Mouse (Mus musculus): Measurements from ENCODE around the gene Vipr1. TPM values are rescaled to one million over a fixed set of nuclear protein-coding genes. Genes with fewer than 3 reads are reported as not detected.

The Vipr1 gene
- total RNA-seq, 2 experiments from 2014 or later = 1.1 to 3.9 TPM

DNA sequence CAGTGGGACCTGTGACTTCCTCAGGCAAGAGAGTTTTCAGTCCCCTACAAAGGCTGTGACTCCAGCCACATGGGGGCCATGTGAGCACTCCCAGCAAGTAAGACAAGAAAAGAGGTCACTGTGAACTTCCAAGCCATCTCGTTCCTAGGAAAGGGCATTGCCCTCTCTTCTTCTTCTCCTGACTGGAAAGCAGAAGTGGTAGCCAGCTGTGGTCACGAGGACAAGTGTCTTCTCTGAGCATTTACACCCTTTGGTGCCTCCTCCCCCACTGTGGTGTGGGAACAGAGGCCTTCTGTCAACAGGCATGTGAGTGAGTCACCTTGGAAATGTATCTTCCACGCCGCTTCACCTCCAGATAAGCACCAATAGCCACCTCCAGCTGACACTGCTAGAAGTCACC is 10.6 kb upstream of the Vipr1 start:
- intact Hi-C loops (cut with DNase I) = no loop called here
- peak in 1 of 2 experiments; percentile 18 for DNase-seq

DNA sequence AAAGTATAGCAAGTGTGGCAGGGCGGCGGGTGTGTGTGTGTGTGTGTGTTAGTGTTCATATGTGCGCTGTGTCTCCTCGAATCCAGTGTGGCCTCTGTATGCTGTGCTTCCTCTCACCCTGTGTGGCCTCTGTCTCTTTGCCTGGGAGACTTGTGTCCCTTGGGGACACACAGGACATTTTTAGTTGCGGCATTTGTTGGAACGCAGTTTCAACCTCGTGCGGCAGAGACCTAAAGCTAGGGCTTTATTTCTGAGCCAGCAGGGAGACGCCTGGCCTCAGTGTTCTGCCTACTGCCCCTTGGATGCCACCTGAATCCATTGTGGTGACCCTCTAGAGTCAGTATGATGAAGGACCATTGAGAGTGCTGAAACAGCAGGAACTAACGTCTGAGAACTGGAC is 9.6 kb upstream of the Vipr1 start:
- no peak for DNase-seq
- intact Hi-C loops (cut with DNase I) = no loop called here

DNA sequence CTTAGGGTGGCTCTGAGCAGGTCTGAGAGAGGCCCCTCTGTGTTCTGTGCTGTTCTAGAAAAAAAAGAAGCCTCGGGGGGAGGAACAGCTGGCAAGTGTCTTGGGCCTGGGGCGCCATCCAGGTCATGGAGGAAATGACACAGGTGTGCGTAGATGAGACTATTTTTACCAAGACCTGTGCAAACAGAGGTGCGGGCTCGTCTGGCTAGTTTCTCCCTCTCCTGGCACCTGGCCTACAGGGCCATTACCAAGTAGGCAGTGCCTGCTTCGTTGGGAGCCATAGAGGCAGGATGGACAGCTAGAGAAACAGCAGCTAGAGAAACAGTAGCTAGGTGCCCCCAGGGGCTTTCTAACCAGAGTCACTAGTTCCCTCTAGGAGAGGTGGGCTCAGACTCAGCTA is 9.2 kb upstream of the Vipr1 start:
- intact Hi-C loops (cut with DNase I) = no loop called here
- no peak for DNase-seq

DNA sequence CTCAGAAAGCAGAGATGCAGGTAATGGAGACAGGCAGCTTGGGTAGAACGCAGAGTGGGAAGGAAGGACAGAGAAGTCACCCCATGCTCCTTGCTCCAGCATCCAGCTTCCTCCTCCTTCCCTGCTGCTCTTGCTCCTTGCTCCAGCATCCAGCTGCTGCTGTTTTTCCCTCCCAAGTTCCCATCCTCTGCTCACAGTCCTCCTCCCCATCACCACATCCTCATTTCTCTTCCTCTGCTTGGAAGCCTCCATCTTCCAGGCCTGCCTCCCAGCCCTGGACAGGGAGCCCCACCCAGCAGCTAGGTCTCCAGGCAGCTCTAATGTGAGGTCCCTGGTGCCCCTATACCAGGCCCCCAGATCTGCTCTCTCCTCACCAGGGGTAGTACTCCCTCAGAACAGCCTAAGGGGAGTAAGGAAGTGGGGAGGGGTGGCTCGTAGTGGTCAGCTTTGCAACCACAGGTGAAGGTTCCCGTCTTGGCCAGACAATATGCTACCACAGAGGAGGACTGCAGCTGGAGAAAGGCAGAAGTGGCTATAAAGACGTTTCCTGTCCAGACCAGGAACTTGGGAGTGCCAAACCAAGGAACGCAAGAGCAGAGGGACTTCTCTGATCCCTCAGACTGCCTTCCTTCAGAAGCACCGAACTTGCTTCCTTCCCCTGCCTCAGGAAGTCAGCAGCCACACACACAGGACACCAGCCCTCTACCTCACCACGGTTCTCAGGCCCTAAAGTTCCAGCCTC is 6.5 kb upstream of the Vipr1 start:
- peak in 1 of 2 experiments; percentile 31 for DNase-seq
- intact Hi-C loops (cut with DNase I) = no loop called here

DNA sequence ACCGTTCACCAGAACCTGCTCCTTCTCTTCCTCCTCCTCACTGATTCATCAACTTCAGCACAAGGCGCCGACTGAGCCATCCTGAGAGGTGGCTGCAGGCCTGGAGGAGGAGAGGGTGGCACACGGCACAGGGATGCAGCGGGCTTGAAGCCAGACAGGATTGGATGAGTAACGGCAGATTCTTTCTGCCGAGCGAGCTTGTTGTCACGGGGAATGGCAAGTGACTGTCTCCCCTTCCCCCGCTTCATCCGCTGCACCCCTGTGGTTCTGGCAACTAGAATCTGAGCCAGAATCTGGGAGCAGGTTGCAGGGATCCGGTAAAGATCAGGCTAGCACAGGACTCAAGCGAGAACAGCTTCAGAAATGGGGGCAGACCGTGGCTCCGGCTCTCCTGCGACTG is 2.7 kb upstream of the Vipr1 start:
- intact Hi-C loops (cut with DNase I) = no loop called here
- DNase-seq = no peak

DNA sequence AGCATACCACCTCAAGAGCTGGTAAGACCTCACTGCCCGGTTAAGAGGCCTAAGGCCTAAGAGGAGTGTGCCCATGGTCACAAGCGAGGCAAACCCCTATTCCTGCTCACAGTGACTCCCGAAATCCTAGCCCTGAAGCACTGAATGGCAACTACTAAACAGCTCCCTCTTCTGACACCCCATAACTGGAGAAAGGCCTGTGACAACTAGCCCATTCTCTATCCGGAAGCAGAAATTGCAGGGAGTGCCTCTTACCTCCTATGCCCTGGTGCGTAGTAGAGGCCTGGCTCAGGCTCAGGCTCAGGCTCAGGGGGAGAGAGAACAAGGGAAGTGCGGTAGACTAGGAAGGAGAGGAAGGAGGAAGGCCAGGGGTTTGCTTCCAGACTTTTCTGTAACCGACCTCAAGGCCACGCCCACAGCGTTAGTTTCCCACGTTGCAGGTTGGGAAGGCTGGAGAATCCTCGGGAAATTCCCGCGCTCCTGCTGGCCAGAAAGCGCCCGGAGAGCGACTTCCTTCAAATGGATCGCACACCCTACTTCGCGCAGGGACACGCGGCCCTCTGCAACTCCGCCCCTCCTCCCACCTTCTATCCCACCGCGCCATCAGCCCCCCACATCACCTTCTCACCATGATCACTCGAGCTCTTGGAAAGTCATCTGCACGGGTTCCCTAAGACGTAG is 1.1 kb upstream of the Vipr1 start:
- peak in 1 of 2 experiments; percentile 16 for DNase-seq

DNA sequence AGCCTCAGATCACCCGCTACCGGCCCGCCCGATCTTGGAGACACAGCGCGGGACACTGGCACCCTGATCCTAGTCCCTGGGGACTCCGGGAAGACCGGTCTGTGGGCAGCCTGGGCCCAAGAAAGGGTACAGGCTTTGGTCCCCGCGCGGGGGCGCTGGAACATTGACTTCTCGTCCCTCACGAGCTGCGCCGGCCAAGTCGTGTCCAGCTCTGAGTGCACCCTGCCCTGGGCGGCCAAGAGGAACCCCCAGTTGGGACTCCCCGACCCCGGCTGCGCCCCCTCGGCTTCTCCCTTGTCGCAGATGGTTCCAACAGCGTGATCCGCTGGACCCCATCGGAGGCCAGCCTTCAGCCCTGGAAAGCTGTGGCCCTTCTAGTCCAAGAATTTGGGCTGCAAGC is 515 bp upstream of the Vipr1 start, which contains the start of gene Lyzl4:
Gene Lyzl4, minus strand, starts transcription at position 96 of the 400 bp plus-strand sequence.
- DNase-seq = peak; percentile 81 to 82
- intact Hi-C loops (cut with DNase I) = loop anchor here (2.0 kb wide), 2 partner anchors 27 to 37 kb away; no protein-coding TSS in a partner anchor

More for the DNA sequence above, 1.1 kb upstream of the Vipr1 start:
- intact Hi-C loops (cut with DNase I) = no loop called here

DNA sequence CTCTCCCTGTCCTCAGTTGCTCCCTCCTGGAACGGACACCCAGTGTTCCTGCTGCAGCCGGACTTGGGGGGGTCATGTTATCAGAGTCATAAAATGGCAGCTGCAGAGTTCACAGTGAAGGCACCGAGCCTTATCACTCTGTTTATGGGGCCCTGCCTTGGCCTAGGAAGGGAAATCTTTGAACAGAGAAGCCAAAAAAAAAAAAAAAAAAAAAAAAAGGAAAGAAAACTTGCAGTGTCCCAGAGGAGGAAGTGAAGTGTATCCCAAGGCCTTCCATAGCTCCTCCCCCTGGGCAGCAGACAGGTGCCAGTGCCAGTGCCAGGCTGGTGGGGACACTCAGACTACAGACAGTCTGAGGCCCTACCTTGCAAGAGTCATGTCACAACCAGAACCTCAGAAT is 2.3 kb downstream of the Vipr1 start:
- DNase-seq = no peak
- intact Hi-C loops (cut with DNase I) = no loop called here

DNA sequence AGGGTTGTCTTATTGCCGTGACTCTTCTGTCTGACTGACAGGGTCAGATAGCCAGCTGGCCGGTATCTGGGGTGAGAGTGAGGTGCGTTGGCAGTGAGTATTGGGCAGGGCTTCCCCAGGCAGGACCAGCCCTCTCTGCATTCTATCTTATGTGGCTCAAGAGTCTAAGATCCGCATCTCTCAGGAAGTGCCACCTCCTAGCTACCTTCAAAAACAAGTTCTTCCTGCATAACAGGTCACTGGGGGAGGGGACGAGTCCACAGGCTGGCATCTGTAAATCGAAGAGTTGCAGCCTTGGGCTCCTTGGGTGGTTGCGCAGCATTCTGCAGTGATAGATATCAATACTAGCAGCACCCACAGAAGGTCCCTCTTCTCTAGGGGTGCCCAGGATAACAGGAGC is 4.5 kb downstream of the Vipr1 start:
- no peak for DNase-seq
- intact Hi-C loops (cut with DNase I) = no loop called here

DNA sequence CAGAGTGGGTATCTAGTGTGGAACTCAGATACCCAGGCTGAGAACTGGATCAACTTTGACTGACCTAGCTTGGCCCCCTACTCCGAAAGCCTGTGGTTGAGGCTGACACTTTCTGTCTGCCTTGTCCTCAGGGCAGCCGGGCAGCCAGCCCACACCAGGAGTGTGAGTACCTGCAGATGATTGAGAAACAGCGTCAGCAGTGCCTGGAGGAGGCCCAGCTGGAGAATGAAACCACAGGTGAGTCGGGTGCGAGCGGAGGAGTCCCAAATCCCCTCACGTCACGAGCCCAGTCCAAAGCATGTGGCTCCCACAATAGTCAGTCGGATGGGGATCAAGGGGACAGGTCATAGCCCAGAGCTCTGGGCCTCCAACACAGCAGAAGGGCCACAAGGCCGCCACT is 11.2 kb downstream of the Vipr1 start:
- intact Hi-C loops (cut with DNase I) = no loop called here
- DNase-seq = no peak

DNA sequence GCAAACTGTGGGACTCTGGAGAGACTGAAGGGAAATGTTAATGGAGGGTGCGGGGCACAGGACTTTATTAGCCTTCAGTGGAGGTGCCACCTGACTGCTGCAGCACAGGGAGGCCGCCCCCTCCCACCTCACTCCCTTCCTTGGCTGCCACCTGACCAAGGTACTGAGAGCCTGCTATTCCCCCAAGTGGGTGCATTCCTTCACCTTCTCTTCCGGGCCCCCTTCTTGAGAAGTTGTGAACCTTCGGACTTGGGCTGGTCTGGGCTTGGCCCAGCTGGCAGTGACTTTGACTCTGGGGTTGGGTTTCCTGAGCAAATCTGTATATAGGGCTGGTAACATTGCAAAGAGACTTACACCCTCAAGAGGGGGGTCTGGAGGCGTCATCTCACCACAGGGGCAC is 13.8 kb downstream of the Vipr1 start:
- intact Hi-C loops (cut with DNase I) = no loop called here
- DNase-seq = no peak

DNA sequence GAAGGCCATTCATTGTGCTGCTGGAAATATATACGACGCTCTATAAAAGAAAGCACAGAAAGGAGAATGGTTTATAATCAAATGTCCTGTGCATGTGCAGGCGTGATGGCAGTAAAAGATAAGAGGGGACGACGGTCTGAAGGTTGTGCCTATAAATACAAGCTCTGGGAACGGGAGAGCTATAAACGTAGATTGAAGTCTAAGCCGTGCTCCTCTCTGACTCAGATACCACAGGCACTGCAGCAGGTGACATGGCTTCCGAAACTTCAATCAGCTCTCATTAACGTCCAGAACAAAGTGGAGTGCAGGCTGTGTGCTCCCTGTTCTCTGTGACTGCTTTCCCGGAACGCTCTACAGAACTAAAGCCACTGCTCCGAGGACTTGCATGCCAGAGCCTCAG is 14.6 kb downstream of the Vipr1 start:
- DNase-seq = no peak
- intact Hi-C loops (cut with DNase I) = no loop called here

DNA sequence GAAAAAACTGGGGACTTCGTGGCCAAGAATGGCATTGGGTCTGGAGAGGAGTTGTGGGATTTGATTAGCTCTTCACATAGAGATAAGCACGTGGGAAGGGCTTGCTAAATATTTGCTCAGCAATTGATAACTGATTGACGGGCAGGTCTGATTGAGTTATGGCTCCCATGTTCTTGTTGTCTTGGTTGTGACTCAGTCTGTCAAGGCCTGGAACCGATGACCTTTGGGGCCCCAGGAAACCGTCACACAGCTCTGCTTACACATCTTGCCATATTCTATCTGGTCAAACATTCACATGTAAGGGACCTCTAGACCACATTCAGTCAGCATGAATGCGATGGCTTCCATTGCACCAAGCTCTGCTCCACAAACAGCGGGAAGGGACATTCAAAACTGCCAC is 15.7 kb downstream of the Vipr1 start:
- no peak for DNase-seq
- intact Hi-C loops (cut with DNase I) = no loop called here

DNA sequence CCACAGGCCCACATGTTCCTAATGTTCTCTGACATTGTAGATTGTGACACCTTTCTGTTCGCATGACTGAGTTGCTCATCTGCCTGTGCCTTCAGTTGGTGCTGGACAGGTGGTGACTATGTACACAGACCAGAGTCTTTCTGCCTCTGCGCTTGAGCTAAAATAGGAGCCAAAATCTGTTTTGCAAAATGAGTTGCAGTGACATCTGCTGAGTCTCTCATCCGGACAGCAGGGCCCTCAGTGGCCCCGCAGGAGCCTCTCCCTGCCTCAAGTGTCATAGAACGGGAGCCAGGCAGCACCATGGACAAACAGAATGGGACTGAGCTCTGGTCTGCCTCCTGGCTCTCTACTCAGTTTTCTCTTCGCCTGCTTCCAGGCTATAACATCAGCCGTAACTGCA is 17.3 kb downstream of the Vipr1 start:
- no peak for DNase-seq
- intact Hi-C loops (cut with DNase I) = no loop called here

DNA sequence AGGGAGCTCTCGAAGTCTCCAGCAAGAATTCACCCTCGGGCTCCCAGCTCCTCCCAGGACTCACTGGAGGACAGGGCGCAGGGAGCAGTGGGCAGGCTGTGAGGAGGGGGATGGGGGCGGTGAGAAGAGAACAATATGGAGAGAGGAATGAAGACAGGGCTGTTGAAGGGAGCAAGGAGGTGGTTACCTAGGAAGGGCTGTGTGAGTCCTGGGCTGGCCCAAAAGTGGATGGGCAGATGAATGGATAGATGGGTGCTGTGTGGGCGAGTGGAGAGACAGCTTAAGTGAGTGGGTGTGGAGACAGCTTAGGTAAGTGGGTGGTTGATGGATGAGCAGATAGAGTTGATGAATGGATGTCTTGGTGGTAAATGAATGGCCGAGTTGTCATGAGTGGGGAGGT is 21.0 kb downstream of the Vipr1 start:
- intact Hi-C loops (cut with DNase I) = no loop called here
- DNase-seq = no peak

DNA sequence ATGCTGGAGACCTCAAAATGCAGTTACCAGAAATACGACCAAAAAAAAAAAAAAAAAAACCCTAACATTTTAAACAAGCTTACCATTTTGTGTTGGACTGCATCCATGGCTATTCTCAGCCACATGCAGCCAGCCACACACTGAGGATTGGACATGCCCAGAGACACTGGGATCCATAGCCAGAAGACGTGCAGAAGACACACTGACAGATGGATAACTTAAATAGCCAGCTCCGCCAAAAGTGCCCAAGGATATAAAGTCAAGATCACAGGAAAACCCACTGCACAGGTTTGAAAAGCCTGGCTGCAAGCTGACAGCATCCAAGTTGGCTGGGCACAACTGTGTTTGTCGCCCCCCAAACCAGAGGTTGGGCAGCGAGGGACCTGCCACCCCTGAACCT is 21.6 kb downstream of the Vipr1 start:
- intact Hi-C loops (cut with DNase I) = no loop called here

DNA sequence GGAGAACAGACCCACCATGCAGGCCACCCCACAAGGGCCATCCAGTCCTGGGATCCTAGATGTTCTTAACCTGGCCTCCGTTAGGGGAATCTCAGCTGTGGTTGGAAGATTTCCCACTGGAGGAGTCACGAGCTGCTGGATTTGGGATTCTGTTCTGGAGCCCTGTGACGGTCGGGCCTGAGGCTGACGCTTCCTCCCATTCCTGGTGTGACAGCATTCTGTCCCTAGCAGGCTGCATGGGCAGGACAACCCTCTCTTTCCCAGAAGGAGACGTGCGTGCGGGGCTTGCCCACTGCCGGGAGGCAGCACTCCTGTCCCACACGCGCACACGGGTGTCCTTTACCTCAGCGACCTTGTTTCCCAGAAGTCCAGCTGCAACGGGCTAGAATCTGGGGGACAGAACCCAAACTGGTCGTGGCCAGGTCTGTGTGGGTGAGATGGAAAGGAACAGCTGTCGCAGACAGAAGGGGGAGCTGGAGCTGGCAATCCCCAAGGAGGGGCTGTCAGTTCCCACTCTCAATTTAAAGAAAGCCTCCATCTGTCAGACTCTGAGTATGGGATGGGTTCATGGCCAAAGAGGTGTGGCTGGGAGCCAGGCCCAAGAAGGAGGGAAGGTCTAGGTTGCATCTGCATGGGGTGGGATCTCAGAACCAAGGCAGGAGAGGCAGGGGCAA is 24.6 kb downstream of the Vipr1 start:
- intact Hi-C loops (cut with DNase I) = no loop called here
- DNase-seq = no peak

More for the DNA sequence above, 21.6 kb downstream of the Vipr1 start:
- no peak for DNase-seq

DNA sequence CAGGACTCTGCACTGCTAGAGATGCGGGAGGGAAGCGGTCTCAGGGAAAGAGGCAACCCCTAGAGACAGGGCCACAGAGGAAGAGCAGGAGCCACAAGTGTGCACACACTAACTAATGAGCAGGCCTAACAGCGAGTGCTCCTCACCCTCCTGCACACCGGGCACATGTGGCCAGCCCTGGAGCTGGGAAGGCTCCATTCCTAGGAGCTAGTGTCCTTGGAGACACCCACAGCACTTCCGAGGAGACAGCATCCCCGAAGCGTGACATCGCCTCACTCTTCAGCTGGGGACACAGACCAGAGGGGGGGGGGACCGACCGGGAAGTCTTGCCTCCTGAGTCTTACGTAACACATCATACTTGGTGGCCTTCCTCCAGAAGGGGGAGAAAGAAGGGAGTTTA is 25.3 kb downstream of the Vipr1 start:
- DNase-seq = no peak
- intact Hi-C loops (cut with DNase I) = loop anchor here (2.0 kb wide), 1 partner anchor 25 kb away; the partner anchor contains the start of genes Lyzl4 and Vipr1

DNA sequence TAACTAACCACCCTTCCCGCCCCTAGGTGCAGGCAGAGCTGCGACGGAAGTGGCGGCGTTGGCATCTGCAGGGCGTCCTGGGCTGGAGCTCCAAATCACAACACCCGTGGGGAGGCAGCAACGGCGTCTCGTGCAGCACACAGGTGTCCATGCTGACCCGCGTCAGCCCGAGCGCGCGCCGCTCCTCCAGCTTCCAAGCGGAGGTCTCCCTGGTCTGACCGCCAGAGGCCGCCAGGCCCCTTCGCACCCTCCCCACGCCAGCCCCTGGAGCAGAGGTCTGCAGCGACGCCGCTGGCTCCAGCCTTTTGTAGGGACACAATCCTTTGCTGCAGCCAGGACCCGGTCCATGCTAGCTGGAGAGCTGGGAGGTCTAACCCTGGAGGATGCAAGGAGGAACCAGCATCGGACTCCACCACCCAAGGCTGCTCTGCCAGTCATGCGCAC is 26.9 kb downstream of the Vipr1 start:
- intact Hi-C loops (cut with DNase I) = loop anchor here (1.0 to 2.0 kb wide), 2 partner anchors 10 to 27 kb away; partner anchors contain the start of genes Lyzl4 and Vipr1
- peak; percentile 69 to 70 for DNase-seq

DNA sequence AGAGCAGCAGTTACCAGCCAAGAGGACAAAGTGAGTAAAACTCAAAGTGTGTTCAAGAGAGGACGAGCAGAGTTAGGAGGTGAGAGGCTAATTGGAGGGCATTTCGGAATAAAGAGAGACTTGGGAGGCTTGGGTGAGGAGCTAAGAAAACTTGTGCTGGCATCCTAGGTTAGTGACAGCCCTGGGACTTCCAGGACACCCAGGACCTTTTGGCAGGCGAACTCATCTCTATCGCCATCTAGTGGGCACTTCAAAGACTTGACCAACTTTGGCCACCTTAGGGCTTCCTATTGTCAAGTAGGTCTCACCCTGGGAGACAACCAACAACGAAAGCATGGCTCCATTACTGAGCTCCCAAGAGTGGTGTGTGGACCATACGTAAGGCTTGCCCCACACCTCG is 28.8 kb downstream of the Vipr1 start:
- DNase-seq = peak; percentile 50 to 58
- intact Hi-C loops (cut with DNase I) = no loop called here

DNA sequence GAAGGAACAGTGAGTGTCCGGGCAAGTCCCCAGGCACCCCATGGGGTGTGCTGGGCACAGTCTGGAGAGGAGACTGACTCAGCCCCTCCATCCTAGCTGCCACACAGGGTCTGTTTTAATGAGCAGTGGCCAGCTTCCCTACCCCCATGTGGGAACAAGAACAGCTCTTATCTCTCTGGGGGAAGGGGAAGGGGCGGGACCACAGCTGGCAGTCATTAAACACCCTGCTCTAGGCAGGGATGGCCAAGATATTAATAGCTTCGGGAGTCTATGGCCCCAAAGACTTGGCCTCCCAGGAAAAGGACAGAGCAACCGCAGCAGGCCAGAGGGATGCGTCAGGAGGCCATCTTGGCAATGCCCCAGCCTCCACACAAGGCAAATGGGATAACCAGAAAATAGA is 29.8 kb downstream of the Vipr1 start:
- DNase-seq = peak; percentile 35 to 55
- intact Hi-C loops (cut with DNase I) = no loop called here
